Mouse (Mus musculus) adrenal gland, postnatal 25 days (tissue): Measurements from ENCODE around the gene 2410137M14Rik. TPM values are rescaled to one million over a fixed set of nuclear protein-coding genes. Genes with fewer than 3 reads are reported as not detected.
"Not testable (repeated sequence)": the region's sequence is repeated elsewhere in the genome, so short reads cannot be mapped to it uniquely, and the experiment has no call there.

Source experiments
- DNase-seq: peaks from one replicate; pipeline ENCODE4 v3.0.0; 2021; ENCODE audit warnings: mixed read lengths
- long read RNA-seq: library from polyadenylated mRNA; stranded (forward); transcript quantifications from one replicate; pipeline ENCODE4 v2.0.0, GENCODE M21; 2021
- total RNA-seq: library from RNA; stranded (reverse); gene quantifications from 2 replicates; pipeline ENCODE4 v1.2.3, GENCODE M21; 2021

Gene 2410137M14Rik
- total RNA-seq: not detected in 2 replicates
- long read RNA-seq: 0 reads

- no peak for DNase-seq
These were observed at the start of gene 2410137M14Rik for GRCm38 (mm10) chr17:36981221-36981813. Gene 2410137M14Rik, minus strand, starts transcription at chr17:36981237.

- no peak for DNase-seq
These were observed 48.1 kb upstream of the 2410137M14Rik start for GRCm38 (mm10) chr17:37029162-37029561.

GRCm38 (mm10) chr17:37028683-37029120 is 47.7 kb upstream of the 2410137M14Rik start:
- peak; percentile 83 for DNase-seq

GRCm38 (mm10) chr17:37028212-37028611 is 47.2 kb upstream of the 2410137M14Rik start:
- DNase-seq: no peak

GRCm38 (mm10) chr17:37027486-37027885 is 46.4 kb upstream of the 2410137M14Rik start:
- DNase-seq: no peak

DNA sequence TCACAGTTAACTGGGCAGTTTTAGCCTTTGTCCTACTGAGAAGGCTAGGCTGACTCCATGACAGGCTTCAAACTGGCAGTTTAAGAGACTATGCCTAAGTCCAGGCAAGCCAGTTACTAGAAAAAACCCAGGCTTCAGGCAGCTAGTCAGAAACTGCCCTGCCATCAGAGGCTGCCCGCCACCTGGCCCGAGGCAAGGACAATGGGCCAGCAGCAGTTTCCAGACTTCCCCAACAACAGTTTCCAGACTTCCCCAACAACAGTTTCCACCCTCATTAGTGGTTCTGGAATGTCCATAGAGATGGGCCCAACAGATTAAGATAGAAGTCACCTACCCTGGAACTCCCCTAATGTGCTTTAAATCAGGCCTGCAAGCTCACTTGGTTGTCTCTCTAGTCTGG is 45.4 kb upstream of the 2410137M14Rik start:
- no peak for DNase-seq

DNA sequence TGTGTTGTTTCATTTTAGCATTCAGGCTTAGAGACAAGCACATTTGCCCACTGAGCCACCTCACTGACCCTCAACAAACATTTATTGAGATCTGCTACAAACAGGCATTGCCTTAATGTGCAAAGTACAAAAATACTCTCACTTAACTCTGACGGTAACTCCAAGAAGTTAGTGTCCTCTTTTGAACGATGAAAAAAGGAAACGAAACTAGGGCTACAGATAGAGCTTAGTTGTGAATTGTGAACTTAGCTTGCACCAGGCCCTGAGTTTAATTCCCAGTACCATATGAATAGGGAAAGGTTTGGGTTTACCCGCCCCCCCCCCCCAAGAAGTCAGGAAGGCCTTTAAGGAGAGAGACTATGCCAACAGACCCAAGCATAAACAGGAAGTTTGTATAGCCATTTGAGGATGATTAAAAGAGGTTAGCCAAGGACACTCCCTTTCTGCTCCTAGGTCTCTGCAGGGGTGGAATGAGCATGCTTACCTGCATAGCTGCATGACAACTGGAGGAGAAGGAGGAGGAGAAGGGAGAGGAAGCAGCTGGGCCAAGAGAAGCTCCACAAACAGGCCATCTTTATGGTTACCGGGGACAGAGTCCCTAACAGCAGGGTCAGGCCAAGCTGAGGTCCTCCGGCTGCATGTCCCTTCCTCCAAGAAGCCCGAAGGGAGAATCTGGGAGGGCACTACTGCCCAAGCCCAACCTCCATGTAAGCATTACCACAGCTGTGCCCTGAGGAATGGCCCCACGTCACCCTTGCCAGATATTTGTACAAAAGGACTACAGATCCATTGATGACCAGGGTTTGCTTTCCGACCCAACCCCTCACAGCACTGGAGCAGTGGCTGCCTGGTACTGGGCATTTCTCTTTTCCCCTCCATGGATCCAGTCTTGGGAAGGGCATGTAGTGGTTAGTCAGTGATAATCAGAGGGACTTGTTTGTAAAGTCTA is 41.9 kb upstream of the 2410137M14Rik start, which contains the start of gene Mog:
TSS of gene Mog (minus strand) at position 771 of the 949 bp plus-strand sequence.
- DNase-seq: no peak

DNA sequence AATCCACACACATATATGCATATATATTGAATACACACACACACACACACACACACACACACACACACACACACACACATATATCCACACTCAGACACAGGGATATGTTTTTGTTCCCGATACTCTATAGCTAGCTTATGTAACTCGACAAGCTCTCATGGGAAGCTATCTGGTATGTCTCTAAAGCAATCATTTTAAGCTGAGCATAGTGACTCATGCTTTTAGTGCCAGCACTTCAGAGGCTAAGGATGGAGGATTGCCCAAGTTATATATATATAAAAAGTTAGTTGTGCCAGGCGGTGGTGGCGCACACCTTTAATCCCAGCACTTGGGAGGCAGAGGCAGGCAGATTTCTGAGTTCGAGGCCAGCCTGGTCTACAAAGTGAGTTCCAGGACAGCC is 38.2 kb upstream of the 2410137M14Rik start:
- not testable (repeated sequence) for DNase-seq

- no peak for DNase-seq
These were observed 37.3 kb upstream of the 2410137M14Rik start for GRCm38 (mm10) chr17:37018328-37018727.

- DNase-seq: no peak
These were observed 35.3 kb upstream of the 2410137M14Rik start for GRCm38 (mm10) chr17:37016333-37016732.

DNA sequence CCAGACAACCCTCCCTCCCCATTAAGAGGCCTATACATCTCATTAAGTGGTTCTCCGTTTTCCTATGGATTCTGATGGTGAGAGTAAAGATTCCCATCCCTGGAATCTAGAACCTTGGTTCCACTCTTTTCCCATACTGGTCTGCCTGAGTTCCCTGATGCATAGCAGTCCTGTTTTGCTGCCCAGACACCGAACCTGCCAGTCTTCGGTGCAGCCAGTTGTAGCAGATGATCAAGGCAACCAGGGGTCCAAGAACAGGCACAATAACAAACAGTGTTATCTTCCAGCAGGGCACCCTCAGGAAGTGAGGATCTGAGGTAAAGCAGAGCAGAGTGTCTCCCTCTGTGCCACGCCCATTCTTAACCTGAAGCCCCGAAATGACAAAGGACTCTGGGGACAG is 31.1 kb upstream of the 2410137M14Rik start:
- DNase-seq: no peak

DNA sequence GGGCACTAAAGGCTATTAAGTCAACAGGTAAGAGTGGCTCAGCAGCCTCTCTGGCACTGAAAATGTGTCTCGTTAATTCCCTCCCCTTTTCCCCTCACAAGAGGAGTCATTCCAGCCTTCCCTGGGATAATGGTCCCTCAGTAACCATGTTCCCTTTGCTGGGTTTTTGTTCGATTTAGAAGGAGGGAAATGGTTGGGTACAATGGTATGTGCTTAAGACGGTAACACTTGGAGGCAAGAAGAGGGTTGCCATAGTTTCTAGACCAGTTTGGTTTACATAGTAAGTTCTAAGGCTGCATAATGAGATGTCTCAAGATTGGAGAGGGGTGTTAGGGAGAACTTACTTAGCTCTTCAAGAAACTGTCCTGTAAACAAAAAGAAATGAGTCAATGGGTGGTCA is 30.7 kb upstream of the 2410137M14Rik start:
- DNase-seq: no peak

- no peak for DNase-seq
These were observed 28.5 kb upstream of the 2410137M14Rik start for GRCm38 (mm10) chr17:37009460-37010042.

DNA sequence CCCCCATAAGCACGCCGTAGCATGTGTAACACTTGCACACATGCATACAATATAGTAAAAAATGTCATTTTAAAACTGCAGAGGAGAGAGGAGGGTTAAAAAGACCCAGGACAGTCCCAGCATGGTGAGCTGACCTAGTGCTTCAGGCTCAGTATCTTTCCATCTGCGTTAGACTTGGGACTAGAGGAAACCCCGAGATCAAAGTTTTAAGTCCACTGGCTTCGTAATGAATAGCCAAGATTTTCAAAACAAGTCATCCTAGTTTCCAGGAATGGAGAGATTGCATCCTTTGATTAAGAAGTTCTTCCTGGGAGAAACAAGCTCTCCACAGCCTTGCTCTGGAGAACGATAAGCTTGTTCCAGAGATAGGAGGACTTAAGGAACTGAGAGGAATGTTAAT is 27.1 kb upstream of the 2410137M14Rik start:
- DNase-seq: no peak

- DNase-seq: no peak
These were observed 22.3 kb upstream of the 2410137M14Rik start for GRCm38 (mm10) chr17:37003366-37003765.

DNA sequence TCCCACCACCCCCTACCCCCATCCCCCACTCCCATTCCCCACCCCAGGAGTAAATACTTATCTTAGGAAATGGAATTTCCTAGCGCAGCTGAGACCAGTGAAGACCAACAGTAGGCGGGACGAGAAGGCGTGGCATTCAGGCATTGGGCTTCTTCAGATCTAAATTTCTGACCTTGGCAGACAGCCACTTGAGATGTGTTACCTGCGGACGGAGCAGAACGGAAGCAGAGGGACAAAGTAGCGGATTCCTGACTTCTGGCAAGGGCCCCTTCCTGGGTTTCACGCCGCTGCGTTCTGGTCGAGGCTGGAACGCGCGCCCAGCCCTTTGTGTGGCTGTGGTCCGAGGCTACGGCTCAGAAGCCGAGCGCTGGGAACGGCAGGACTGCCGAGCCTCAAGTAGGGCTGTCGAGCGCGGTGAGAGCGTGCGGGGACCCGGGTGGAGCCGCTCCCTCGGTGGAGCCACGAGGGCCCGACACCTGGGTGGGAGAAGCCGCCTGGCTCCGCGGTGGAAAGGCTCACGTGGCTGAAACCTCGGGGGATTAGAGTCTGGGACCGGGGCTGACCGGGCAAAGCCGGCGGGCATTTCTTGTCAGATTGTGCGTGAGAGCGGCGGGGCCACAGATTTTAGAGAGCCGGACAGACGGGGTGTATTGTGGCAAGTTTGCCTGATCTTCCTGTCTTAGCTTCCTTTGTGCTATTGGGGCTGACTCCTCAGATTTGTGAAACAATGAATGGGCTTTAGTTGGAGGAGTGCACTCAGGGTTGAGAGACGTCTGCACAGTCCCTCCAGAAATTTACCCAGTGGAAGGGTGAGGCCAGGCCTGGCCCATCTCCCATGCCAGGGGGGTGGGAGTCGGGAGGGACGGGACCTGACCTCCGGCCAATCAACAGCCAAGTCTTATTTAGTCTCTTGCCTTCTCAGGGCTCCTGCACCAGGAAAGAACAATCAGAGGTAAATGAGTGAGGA is 21.6 kb upstream of the 2410137M14Rik start:
- peak; percentile 17 for DNase-seq

DNA sequence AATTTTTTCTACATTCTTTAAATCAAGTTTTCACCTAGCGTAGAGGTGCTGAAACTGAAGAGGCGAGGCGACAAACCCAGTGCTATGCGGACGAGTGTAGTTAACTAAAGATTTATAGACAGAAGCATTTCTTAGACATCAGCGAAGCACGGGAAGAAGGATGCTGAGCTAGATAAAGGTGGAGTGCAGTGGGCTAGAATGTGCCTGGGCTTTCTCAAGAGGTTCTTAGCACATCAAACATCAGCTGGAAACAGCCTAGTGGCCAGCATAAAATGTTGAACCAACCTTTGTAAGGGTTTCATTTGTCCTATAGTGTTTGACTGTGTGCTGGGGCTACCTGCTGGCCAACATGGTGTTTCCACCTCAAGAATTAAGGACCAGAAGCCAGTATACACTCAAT is 19.8 kb upstream of the 2410137M14Rik start, which contains the start of gene Zfp57:
TSS of gene Zfp57 (plus strand) at position 301 of the 400 bp plus-strand sequence.
- DNase-seq: no peak

- no peak for DNase-seq
These were observed 17.4 kb upstream of the 2410137M14Rik start for GRCm38 (mm10) chr17:36998477-36998876.

DNA sequence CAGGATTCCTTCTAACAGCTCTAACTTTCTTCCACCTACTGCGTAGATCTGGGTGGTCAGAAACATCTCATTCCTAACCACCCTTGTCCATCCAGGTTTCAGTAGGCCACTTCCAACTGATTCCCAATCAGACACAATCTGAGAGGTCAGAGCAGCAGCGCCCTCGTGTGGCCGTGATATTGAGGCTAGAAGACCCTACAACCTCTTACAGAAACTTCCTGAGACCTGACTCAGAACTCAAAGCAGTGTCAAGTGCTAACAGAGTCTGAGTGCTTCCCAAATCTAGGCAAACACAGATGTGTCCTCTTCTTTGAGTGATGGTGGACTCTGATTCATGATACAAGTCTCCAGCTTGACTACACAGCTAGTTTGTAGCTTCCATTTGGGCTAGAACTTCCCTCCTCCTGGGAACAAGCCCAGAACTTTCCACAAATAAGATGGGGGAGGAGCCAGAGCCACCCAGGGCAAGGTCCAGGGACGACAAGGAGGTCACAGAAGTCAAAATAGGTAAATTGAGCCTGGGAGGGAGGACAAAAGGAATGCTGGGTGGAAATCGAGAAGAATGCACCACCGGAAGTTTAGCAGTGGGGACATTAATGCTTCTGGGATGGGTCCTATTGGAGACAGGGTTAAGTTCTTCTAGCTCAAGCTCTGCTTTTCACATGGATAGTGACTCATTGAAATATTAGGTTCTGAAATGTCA is 16.1 kb upstream of the 2410137M14Rik start:
- DNase-seq: peak; percentile 84

DNA sequence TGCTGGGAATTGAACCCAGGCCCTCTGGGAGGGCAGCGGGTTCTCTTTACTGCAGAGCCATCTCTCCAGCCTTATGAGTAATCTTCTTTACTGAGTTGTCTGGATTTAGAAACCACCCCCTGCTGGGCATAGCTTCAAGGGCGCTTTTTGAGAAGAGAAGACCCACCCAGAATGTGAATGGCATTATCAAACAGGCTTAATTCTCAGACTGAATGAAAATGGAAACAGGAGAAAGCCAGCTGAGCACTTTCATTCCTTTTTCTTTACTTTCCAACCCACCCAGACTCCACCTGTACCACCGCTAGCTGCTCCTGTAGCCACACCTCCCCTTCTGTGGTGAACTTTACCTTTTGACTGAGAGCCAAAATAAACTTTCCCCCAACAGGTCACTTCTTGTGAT is 14.4 kb upstream of the 2410137M14Rik start:
- no peak for DNase-seq

GRCm38 (mm10) chr17:36994528-36994927 is 13.5 kb upstream of the 2410137M14Rik start:
- no peak for DNase-seq
